Mouse (Mus musculus): ENCODE results near the gene Cpvl. TPM values are rescaled to one million over a fixed set of nuclear protein-coding genes. Genes with fewer than 3 reads are reported as not detected.

Gene Cpvl
- total and polyA plus RNA-seq, 2 experiments from 2014 or later: 0.10 TPM; not detected in 1

DNA sequence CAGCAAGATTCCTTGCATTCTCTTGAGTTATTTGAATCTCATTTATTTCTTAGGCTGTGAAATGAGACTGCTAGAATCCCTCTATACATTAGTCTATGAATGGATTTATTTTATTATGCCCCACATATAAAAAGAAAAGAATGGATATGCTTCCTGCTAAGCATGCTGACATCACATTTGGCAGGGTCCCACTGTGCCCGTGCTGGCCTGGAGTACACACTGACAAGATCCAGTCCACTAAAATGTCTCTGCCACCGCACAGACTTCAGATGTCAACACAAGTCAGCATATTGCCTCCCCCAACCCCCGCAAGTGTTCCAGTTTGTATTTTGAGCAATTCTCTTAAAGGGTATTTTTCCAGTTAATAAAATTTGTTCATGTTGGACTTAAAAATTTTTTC is 13.9 kb upstream of the Cpvl start:
- Histone ChIP-seq H3K36me3 (ENCODE audit: insufficient read depth, low read length) (no peaks in the 10 kb centered on the region), H3K9me3 (ENCODE audit: low read length) (0 out of 2 replicates have a peak, but pooled peaks cover 3% of the 10 kb centered on the region), H3K4me3 (ENCODE audit: low read depth, low read length) (no peak overlapping the region), H3K27ac (ENCODE audit: low read depth, low read length) (no peak overlapping the region), H3K4me2 (ENCODE audit: low read depth, low read length, poor library complexity, severe bottlenecking) (no peak overlapping the region), H3K9ac (replicated peaks; ENCODE audit: low read length, poor library complexity, severe bottlenecking) (no peak overlapping the region), H3K4me1 (ENCODE audit: insufficient read depth, low read length) (no peaks in the 10 kb centered on the region), H3K27me3 (ENCODE audit: insufficient read depth, low read length) (no peaks in the 10 kb centered on the region)
- no peak for TF ChIP-seq CTCF (IDR thresholded peaks at IDR 0.05)
- ATAC-seq (ENCODE audit: low FRiP score) (no peak), DNase-seq (ENCODE audit: low spot score) (no peak)
- 61% methylated on average over 3 of the region's 3 CpGs for WGBS

DNA sequence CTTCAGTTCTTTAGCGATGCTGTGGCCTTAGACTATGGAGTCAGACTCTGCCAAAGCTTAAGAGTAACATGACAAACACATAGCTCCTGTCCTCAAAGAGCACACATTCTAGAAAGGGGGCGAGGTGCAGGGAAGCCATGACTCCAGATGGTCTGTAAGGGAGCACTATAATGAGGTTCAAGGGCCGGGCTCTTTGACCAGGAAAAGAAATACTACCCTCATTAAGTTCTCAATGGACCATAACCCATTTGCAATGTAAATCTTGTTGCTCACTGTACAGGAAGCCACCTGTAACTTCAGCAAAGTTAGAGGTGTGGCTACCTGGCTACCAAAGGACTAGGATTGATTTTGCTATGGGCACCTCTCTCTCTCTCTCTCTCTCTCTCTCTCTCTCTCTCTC is 8.8 kb upstream of the Cpvl start:
- no peak for ATAC-seq (ENCODE audit: low FRiP score)

DNA sequence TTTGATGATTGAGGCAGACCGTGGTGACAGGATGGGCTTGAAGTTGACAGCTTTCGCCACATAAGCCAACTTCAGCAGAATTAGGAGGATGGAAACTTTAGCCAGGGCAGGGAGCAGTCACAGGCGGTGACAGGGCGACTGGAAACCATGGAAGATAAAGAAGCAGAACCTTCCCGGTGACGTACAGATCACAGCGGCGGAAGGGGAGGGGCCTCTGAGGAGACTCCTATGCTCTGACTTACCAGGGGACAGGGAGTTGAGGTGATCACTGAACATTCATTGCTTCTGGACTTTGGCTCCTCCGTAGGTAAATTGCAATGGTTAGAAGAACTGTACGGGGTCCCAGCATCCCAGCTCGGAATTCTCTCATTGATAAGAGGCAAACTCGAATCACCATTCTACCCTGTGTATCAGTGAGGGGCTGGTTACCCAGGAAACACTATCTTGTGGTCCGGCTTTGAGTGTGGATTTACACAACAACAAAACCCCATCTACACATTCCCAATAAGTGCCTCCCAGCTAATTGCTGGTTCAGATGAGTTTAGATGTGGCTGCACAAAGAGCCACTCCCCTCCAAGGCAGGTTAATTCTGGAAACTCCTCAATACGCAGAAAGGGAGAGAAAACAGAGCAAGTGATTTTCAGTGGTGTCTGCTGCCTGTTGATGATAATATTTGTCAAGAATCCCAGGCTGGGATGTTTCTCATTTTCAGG is 8.0 kb upstream of the Cpvl start:
- Histone ChIP-seq H3K36me3 (ENCODE audit: insufficient read depth, low read length) (no peaks in the 10 kb centered on the region), H3K4me1 (ENCODE audit: insufficient read depth, low read length) (no peaks in the 10 kb centered on the region)
- 76% methylated on average over 14 of the region's 14 CpGs for WGBS

More for the DNA sequence above, 8.8 kb upstream of the Cpvl start:
- WGBS: 87% methylated on average over 3 of the region's 3 CpGs
- Histone ChIP-seq H3K4me3 (ENCODE audit: low read depth, low read length) (no peak overlapping the region), H3K4me2 (ENCODE audit: low read depth, low read length, poor library complexity, severe bottlenecking) (no peak overlapping the region), H3K27ac (ENCODE audit: low read depth, low read length) (no peak overlapping the region), H3K9ac (replicated peaks; ENCODE audit: low read length, poor library complexity, severe bottlenecking) (no peak overlapping the region), H3K36me3 (ENCODE audit: insufficient read depth, low read length) (no peaks in the 10 kb centered on the region), H3K27me3 (ENCODE audit: insufficient read depth, low read length) (no peaks in the 10 kb centered on the region), H3K4me1 (ENCODE audit: insufficient read depth, low read length) (no peaks in the 10 kb centered on the region), H3K9me3 (ENCODE audit: low read length) (no peaks in the 10 kb centered on the region)
- TF ChIP-seq CTCF (IDR thresholded peaks at IDR 0.05): no peak
- no peak for DNase-seq (ENCODE audit: low spot score)

DNA sequence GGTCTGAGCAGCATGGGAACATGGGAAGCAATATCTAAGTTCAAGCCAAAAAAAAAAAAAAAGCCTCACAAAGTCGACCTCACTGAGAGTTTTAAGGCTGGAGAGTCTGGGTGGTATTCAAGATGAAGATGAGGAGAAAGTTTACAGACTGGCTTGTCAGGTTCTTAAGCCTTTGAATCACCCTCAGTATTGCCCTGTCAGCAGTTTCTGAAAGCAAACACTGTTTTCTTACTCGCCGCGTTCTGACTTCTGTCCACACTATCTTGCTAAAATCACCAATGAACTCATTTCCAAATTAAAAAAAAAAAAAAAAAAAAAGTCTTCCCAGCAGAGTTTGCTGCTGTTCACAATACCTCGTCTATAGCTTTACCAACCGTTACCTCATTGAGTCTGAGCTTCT is 5.3 kb upstream of the Cpvl start:
- Histone ChIP-seq H3K9ac (replicated peaks; ENCODE audit: low read length, poor library complexity, severe bottlenecking) (no peak overlapping the region), H3K36me3 (ENCODE audit: insufficient read depth, low read length) (no peaks in the 10 kb centered on the region), H3K4me1 (ENCODE audit: insufficient read depth, low read length) (no peaks in the 10 kb centered on the region), H3K27ac (ENCODE audit: low read depth, low read length) (no peak overlapping the region), H3K27me3 (ENCODE audit: insufficient read depth, low read length) (no peaks in the 10 kb centered on the region), H3K4me2 (ENCODE audit: low read depth, low read length, poor library complexity, severe bottlenecking) (no peak overlapping the region), H3K9me3 (ENCODE audit: low read length) (no peaks in the 10 kb centered on the region), H3K4me3 (ENCODE audit: low read depth, low read length) (no peak overlapping the region)
- ATAC-seq (ENCODE audit: low FRiP score): no peak
- TF ChIP-seq CTCF (IDR thresholded peaks at IDR 0.05): no peak
- 82% methylated on average over 6 of the region's 6 CpGs for WGBS
- DNase-seq (ENCODE audit: low spot score): no peak

More for the DNA sequence above, 8.0 kb upstream of the Cpvl start:
- Histone ChIP-seq H3K9ac (replicated peaks; ENCODE audit: low read length, poor library complexity, severe bottlenecking) (no peak overlapping the region), H3K4me2 (ENCODE audit: low read depth, low read length, poor library complexity, severe bottlenecking) (no peak overlapping the region), H3K27ac (ENCODE audit: low read depth, low read length) (no peak overlapping the region), H3K4me3 (ENCODE audit: low read depth, low read length) (no peak overlapping the region), H3K27me3 (ENCODE audit: insufficient read depth, low read length) (no peaks in the 10 kb centered on the region), H3K9me3 (ENCODE audit: low read length) (no peaks in the 10 kb centered on the region)
- TF ChIP-seq CTCF (IDR thresholded peaks at IDR 0.05): no peak
- ATAC-seq (ENCODE audit: low FRiP score) (no peak), DNase-seq (ENCODE audit: low spot score) (no peak)

DNA sequence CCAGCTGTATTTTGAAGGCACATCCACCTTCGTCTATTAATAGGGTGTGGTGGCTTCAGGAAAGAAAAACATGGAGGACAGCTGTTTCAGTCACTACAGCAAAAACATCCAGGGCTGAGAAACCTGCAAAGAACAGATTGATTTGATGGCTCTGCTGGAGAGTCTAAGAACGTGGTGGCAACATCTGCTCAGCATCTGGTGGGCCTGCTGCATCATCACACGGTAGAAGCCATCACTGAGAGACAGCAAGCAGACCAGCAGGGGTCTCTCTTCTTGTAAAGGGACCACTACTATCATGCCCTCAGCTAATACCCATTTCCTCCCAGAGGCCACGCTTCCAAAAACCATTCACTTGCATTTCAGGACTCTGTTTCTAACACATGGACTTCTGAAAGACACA is 4.1 kb upstream of the Cpvl start:
- Histone ChIP-seq H3K9me3 (ENCODE audit: low read length) (no peaks in the 10 kb centered on the region), H3K36me3 (ENCODE audit: insufficient read depth, low read length) (no peaks in the 10 kb centered on the region), H3K27me3 (ENCODE audit: insufficient read depth, low read length) (no peaks in the 10 kb centered on the region), H3K4me1 (ENCODE audit: insufficient read depth, low read length) (no peaks in the 10 kb centered on the region), H3K9ac (replicated peaks; ENCODE audit: low read length, poor library complexity, severe bottlenecking) (no peak overlapping the region), H3K4me3 (ENCODE audit: low read depth, low read length) (no peak overlapping the region), H3K4me2 (ENCODE audit: low read depth, low read length, poor library complexity, severe bottlenecking) (no peak overlapping the region), H3K27ac (ENCODE audit: low read depth, low read length) (no peak overlapping the region)
- DNase-seq (ENCODE audit: low spot score) (no peak), ATAC-seq (ENCODE audit: low FRiP score) (no peak)
- no peak for TF ChIP-seq CTCF (IDR thresholded peaks at IDR 0.05)
- 76% methylated on average over 4 of the region's 4 CpGs for WGBS

DNA sequence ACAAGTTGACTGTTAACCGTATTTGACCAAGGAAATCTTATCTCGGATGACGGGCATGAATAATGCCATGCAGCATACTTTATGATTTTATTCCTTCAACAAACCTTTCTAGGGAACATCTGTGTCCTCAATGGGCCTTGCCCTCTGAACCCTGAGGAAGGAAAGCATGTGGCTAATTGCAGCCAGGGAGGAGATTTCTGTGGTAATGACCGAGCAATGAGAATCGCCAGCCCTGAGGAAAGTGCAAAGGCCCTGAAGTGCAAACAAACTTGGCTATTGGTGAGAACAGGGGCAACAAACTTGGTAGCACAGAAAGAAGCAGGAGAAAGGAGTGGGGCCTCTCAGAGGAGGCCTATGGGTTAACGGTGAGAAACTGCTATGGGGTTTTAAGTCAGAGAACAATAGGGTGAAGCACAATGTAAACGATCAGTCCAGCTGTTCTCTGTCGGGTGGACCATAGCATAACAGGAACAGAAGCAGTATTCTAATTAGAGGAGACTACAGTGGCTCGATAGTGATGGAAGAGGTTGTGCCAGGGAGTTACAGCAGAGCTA is 3.7 kb upstream of the Cpvl start:
- Histone ChIP-seq H3K27ac (ENCODE audit: low read depth, low read length) (no peak overlapping the region), H3K9me3 (ENCODE audit: low read length) (no peaks in the 10 kb centered on the region), H3K27me3 (ENCODE audit: insufficient read depth, low read length) (no peaks in the 10 kb centered on the region), H3K4me2 (ENCODE audit: low read depth, low read length, poor library complexity, severe bottlenecking) (no peak overlapping the region), H3K36me3 (ENCODE audit: insufficient read depth, low read length) (no peaks in the 10 kb centered on the region), H3K9ac (replicated peaks; ENCODE audit: low read length, poor library complexity, severe bottlenecking) (no peak overlapping the region), H3K4me1 (ENCODE audit: insufficient read depth, low read length) (no peaks in the 10 kb centered on the region), H3K4me3 (ENCODE audit: low read depth, low read length) (no peak overlapping the region)
- WGBS: 58% methylated on average over 9 of the region's 9 CpGs
- DNase-seq (ENCODE audit: low spot score) (no peak), ATAC-seq (ENCODE audit: low FRiP score) (no peak)
- TF ChIP-seq CTCF (IDR thresholded peaks at IDR 0.05): no peak

Measured in midbrain, postnatal 0 days (tissue).